Mouse (Mus musculus): ENCODE data around the gene Htra1. TPM values are rescaled to one million over a fixed set of nuclear protein-coding genes. Genes with fewer than 3 reads are reported as not detected.

The Htra1 gene
- polyA plus RNA-seq, 1 experiment from 2014 or later = 59.7 TPM

DNA sequence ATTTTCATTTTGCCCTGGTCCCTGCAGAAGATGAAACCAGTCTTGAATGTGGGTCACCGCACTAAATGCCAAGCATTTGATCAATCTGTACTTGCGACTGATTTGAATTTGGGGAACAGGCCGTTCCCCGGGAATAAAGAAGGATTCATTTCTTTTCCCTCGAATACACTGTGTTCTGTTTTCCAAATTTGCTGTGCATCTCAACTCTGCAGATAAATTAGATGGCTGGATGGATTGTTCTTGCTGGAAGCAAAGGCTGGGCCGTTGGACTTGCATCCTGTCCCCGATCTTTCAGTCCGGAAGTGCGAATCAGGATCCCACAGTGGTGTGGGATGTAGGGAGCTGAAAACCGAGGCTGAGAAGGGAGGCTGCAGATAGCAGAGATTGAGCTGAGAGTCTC, 17.5 kb downstream of the Htra1 start:
- H3K27ac ChIP-seq = no peak overlapping the region
- H3K4me3 ChIP-seq = no peak overlapping the region
- 85% methylated on average over 10 of the region's 10 CpGs for WGBS
- H3K27me3 ChIP-seq = no peaks in the 10 kb centered on the region
- H3K36me3 ChIP-seq = no peaks in the 10 kb centered on the region
- no peak overlapping the region for H3K9ac ChIP-seq
- H3K4me1 ChIP-seq = peaks cover 12% of the 10 kb centered on the region
- no peaks in the 10 kb centered on the region for H3K9me3 ChIP-seq
- H3K4me2 ChIP-seq = no peak overlapping the region
- no peak for ATAC-seq (ENCODE audit: borderline replicate concordance, extremely low read depth, low FRiP score, low TSS enrichment)

- no peak overlapping the region for H3K4me2 ChIP-seq
- H3K27me3 ChIP-seq = no peaks in the 10 kb centered on the region
- H3K4me1 ChIP-seq = peaks cover 4% of the 10 kb centered on the region
- 81% methylated on average over 10 of the region's 10 CpGs for WGBS
- no peak overlapping the region for H3K9ac ChIP-seq
- H3K36me3 ChIP-seq = no peaks in the 10 kb centered on the region
- no peak for ATAC-seq (ENCODE audit: borderline replicate concordance, extremely low read depth, low FRiP score, low TSS enrichment)
- no peaks in the 10 kb centered on the region for H3K9me3 ChIP-seq
- no peak overlapping the region for H3K4me3 ChIP-seq
- no peak overlapping the region for H3K27ac ChIP-seq
These were observed 18.3 kb downstream of the Htra1 start for GRCm38 (mm10) chr7:130954177-130954601.

DNA sequence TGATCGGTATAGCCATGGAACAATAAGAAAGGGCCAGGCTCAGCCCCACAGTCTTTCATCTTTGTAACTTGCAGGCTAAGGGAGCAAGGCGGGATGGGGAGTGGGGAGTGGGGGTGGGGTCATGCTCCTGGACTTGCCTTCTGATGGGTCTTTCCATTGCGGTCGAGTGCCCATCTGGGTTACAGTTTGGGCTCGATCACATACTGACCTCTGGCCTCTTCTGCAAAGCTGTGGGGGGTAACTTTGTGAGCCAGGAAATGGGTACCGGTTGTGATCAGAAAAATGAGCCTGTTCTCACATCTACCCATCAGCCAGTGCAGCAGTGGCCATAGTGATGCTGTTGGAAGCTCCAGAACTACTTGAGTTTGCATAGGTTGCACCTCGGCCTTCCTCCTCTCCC, 22.6 kb downstream of the Htra1 start:
- Histone ChIP-seq H3K4me1 (peaks cover 14% of the 10 kb centered on the region), H3K27ac (no peak overlapping the region), H3K9ac (no peak overlapping the region), H3K9me3 (no peaks in the 10 kb centered on the region), H3K27me3 (no peaks in the 10 kb centered on the region), H3K4me3 (no peak overlapping the region), H3K4me2 (no peak overlapping the region), H3K36me3 (no peaks in the 10 kb centered on the region)
- 75% methylated on average over 7 of the region's 7 CpGs for WGBS
- no peak for ATAC-seq (ENCODE audit: borderline replicate concordance, extremely low read depth, low FRiP score, low TSS enrichment)

GRCm38 (mm10) chr7:130959868-130960267, 24.0 kb downstream of the Htra1 start:
- no peak for ATAC-seq (ENCODE audit: borderline replicate concordance, extremely low read depth, low FRiP score, low TSS enrichment)
- Histone ChIP-seq H3K4me3 (no peak overlapping the region), H3K9ac (no peak overlapping the region), H3K27ac (no peak overlapping the region), H3K4me1 (peaks cover 20% of the 10 kb centered on the region), H3K36me3 (no peaks in the 10 kb centered on the region), H3K27me3 (no peaks in the 10 kb centered on the region), H3K4me2 (no peak overlapping the region), H3K9me3 (no peaks in the 10 kb centered on the region)
- 30% methylated on average over 7 of the region's 7 CpGs for WGBS

GRCm38 (mm10) chr7:130961429-130961828, 25.5 kb downstream of the Htra1 start:
- WGBS = 68% methylated on average over 6 of the region's 6 CpGs
- no peak overlapping the region for H3K27ac ChIP-seq

GRCm38 (mm10) chr7:130964686-130965085, 28.8 kb downstream of the Htra1 start:
- WGBS = 12% methylated on average over 5 of the region's 5 CpGs
- peaks cover 45% of the 10 kb centered on the region for H3K4me1 ChIP-seq
- no peaks in the 10 kb centered on the region for H3K36me3 ChIP-seq
- H3K4me3 ChIP-seq = no peak overlapping the region
- no peaks in the 10 kb centered on the region for H3K27me3 ChIP-seq
- H3K4me2 ChIP-seq = no peak overlapping the region
- no peak overlapping the region for H3K9ac ChIP-seq
- ATAC-seq (ENCODE audit: borderline replicate concordance, extremely low read depth, low FRiP score, low TSS enrichment) = peak; percentile 44; the same call in 1 of the 2 replicates
- no peaks in the 10 kb centered on the region for H3K9me3 ChIP-seq
- peak overlapping the region; percentile 58 for H3K27ac ChIP-seq

More at GRCm38 (mm10) chr7:130961429-130961828, 25.5 kb downstream of the Htra1 start:
- Histone ChIP-seq H3K9ac (no peak overlapping the region), H3K36me3 (no peaks in the 10 kb centered on the region), H3K4me3 (no peak overlapping the region), H3K9me3 (no peaks in the 10 kb centered on the region), H3K27me3 (no peaks in the 10 kb centered on the region), H3K4me1 (peaks cover 29% of the 10 kb centered on the region), H3K4me2 (no peak overlapping the region)
- no peak for ATAC-seq (ENCODE audit: borderline replicate concordance, extremely low read depth, low FRiP score, low TSS enrichment)

DNA sequence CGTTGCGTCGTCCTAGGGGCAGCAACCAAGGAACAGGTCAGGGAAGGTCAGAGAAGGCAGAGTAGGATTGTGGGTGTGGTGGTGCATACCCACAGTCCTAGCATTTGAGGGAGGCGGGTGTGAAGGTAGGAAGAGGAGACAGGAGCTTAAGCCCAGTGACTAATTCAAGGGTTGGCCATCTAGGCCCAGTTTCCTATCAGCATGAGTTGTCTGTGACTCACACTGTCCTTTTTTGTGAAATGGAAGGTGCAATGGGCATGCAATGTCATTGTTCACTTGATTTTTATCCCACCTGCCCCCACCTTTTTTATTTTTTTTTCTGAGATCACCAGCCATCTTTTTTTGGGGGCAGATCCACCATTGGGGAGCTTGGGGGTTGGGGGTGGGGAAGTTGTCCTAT, 29.5 kb downstream of the Htra1 start:
- Histone ChIP-seq H3K4me3 (no peak overlapping the region), H3K4me1 (peaks cover 43% of the 10 kb centered on the region), H3K4me2 (no peak overlapping the region), H3K27me3 (no peaks in the 10 kb centered on the region), H3K9me3 (no peaks in the 10 kb centered on the region), H3K9ac (no peak overlapping the region), H3K27ac (peak overlapping the region; percentile 58), H3K36me3 (no peaks in the 10 kb centered on the region)
- WGBS = 86% methylated on average over 4 of the region's 4 CpGs
- ATAC-seq (ENCODE audit: borderline replicate concordance, extremely low read depth, low FRiP score, low TSS enrichment) = peak; percentile 1; the same call in 1 of the 2 replicates

DNA sequence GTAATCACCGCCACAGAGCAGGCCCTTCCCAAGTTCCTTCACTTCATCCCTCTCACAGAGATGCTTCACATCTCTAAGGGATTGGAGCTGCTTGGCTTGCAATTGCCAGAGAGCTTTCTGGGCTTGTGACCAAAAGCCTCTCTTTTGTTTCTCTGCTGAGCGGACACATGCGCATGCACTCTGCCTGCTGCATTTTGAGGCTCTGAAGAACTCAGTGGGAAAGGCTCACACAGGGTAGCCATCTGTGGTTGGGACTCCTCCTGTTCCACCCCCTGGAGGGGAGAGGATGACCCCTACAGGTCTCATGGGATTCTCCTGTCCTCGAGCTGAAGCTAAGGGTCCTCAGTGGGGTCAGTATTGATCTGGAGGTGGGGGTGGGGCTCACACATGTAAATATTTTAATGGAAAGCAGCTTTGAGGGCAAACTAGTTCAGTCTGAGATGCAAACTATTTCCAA, 30.0 kb downstream of the Htra1 start:
- WGBS = 58% methylated on average over 4 of the region's 4 CpGs
- H3K27ac ChIP-seq = peak overlapping the region; percentile 58
- H3K36me3 ChIP-seq = no peaks in the 10 kb centered on the region
- H3K27me3 ChIP-seq = no peaks in the 10 kb centered on the region
- no peaks in the 10 kb centered on the region for H3K9me3 ChIP-seq
- H3K4me1 ChIP-seq = peaks cover 41% of the 10 kb centered on the region
- no peak overlapping the region for H3K4me3 ChIP-seq
- ATAC-seq (ENCODE audit: borderline replicate concordance, extremely low read depth, low FRiP score, low TSS enrichment) = peak; percentile 53; the same call in 1 of the 2 replicates
- H3K9ac ChIP-seq = no peak overlapping the region
- no peak overlapping the region for H3K4me2 ChIP-seq

- Histone ChIP-seq H3K4me3 (no peak overlapping the region), H3K9ac (no peak overlapping the region), H3K4me2 (no peak overlapping the region), H3K27me3 (no peaks in the 10 kb centered on the region), H3K36me3 (no peaks in the 10 kb centered on the region), H3K4me1 (peaks cover 39% of the 10 kb centered on the region), H3K9me3 (no peaks in the 10 kb centered on the region), H3K27ac (peak overlapping the region; percentile 58; the same call in 1 of the 2 replicates)
- no peak for ATAC-seq (ENCODE audit: borderline replicate concordance, extremely low read depth, low FRiP score, low TSS enrichment)
- 66% methylated on average over 5 of the region's 5 CpGs for WGBS
These were observed 30.5 kb downstream of the Htra1 start for GRCm38 (mm10) chr7:130966451-130966850.

GRCm38 (mm10) chr7:130966876-130967275, 31.0 kb downstream of the Htra1 start:
- peaks cover 39% of the 10 kb centered on the region for H3K4me1 ChIP-seq
- no peak overlapping the region for H3K27ac ChIP-seq
- no peak overlapping the region for H3K4me2 ChIP-seq
- no peaks in the 10 kb centered on the region for H3K9me3 ChIP-seq
- H3K9ac ChIP-seq = no peak overlapping the region
- no peaks in the 10 kb centered on the region for H3K36me3 ChIP-seq
- no peak for ATAC-seq (ENCODE audit: borderline replicate concordance, extremely low read depth, low FRiP score, low TSS enrichment)
- no peaks in the 10 kb centered on the region for H3K27me3 ChIP-seq
- no peak overlapping the region for H3K4me3 ChIP-seq
- WGBS = 70% methylated on average over 6 of the region's 6 CpGs

DNA sequence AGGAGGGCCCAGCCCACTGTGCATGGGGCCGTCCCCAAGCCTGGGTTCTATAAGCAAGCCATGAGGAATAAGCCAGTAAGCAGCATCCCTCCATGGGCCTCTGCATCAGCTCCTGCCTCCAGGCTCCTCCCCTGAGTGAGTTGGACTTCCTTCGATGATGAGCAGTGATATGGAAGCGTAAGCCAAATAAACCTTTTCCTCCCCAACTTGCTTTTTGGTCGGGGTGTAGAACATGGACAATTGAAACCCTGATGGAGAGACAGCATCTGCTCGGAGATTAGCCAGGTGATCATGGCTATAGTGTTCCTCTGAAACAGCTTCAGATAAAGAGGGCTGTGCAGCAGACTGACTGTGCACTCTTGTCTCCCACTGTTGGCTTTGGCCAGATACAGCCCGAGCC, 32.0 kb downstream of the Htra1 start:
- H3K4me1 ChIP-seq = peaks cover 39% of the 10 kb centered on the region
- ATAC-seq (ENCODE audit: borderline replicate concordance, extremely low read depth, low FRiP score, low TSS enrichment) = no peak

DNA sequence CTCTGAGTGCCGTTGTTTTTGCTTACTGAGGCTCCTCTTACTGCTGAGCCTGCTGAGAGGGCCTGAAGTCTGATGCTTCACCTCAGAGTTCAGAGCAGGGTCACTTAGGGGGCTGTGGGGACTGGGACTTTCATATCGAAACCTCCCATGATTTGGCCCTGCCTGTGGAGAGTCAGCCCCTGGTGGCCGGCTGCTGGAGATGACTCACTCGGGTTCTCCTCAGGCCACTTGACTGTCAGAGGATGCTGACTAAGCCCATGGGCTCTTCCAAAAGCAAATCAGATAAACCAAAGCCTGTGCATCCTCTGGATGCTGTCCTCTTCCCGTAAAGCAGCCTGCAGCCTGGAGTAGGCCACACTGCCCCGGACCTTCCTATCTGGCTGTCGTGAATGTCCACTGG, 32.6 kb downstream of the Htra1 start:
- Histone ChIP-seq H3K4me1 (peaks cover 39% of the 10 kb centered on the region), H3K27me3 (no peaks in the 10 kb centered on the region), H3K27ac (peak overlapping the region; percentile 62), H3K4me3 (no peak overlapping the region), H3K4me2 (no peak overlapping the region), H3K9ac (no peak overlapping the region), H3K36me3 (no peaks in the 10 kb centered on the region), H3K9me3 (no peaks in the 10 kb centered on the region)
- 35% methylated on average over 7 of the region's 7 CpGs for WGBS
- ATAC-seq (ENCODE audit: borderline replicate concordance, extremely low read depth, low FRiP score, low TSS enrichment) = no peak

More for the DNA sequence above, 32.0 kb downstream of the Htra1 start:
- H3K27ac ChIP-seq = no peak overlapping the region
- H3K9me3 ChIP-seq = no peaks in the 10 kb centered on the region
- no peaks in the 10 kb centered on the region for H3K36me3 ChIP-seq
- no peak overlapping the region for H3K9ac ChIP-seq
- no peaks in the 10 kb centered on the region for H3K27me3 ChIP-seq
- H3K4me2 ChIP-seq = no peak overlapping the region
- H3K4me3 ChIP-seq = no peak overlapping the region
- 72% methylated on average over 6 of the region's 6 CpGs for WGBS

DNA sequence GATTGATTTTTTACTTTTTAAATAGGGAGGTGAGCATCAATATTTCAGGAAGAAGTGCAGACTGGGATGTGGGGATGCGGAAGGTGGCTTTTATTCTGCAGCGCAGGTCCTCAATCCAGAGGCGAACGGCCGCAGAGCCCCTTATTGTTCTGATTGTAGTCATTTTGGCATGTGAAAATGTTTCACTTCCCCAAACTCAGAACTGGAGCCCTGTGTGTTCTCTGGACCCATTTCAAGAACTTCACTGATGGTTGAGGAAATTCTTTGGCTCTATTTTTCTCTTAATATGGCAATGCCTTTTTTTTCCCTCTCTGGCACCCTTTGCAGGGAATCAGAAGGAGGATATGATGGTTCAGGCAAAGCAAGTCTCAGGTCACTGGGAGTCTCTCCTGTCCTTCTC, 33.2 kb downstream of the Htra1 start:
- H3K4me2 ChIP-seq = no peak overlapping the region
- H3K27me3 ChIP-seq = no peaks in the 10 kb centered on the region
- 75% methylated on average over 5 of the region's 5 CpGs for whole genome bisulfite sequencing
- no peaks in the 10 kb centered on the region for H3K9me3 ChIP-seq
- no peak overlapping the region for H3K9ac ChIP-seq
- no peaks in the 10 kb centered on the region for H3K36me3 ChIP-seq
- no peak overlapping the region for H3K4me3 ChIP-seq
- H3K27ac ChIP-seq = peak overlapping the region; percentile 62
- no peak for ATAC-seq (ENCODE audit: borderline replicate concordance, extremely low read depth, low FRiP score, low TSS enrichment)
- H3K4me1 ChIP-seq = peaks cover 39% of the 10 kb centered on the region

Data from lung, embryonic 15.5 days (tissue).